11 mouse cellular contexts compared by ENCODE assay signal in the genomic region with DNA sequence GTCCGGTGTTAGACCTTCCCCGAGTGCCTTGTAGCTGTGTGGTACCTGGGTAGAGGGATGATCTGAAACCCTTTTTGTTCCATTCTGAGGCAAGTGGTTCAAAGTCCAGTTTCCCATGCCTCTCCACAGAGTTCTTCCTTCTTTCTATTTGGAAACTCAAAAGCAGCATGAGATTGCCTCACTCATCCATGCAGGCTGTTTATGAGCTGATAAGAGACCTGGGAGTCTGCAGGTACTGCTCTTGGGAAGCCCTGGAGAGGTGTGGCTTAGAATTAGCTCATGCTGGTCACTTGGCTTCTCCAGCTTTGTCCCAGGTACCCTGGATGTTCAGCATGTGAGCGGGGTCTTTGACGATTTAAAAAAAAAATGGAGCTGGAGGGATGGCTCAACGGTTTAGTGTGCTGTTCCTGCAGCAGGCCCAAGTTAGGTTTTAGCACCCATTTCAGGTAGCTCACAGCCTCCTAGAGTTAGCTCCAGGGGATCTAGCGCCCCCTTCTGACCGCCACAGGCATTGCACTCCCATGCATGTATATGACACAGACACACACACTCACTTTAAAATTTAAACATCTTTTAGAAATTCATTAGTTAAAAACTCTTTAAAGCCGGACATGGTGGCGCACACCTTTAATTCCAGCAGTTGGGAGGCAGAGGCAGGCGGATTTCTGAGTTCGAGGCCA.
DNase-seq lines count a peak whose midpoint lies in the region; ATAC-seq and TF ChIP-seq lines count a peak whose summit lies in the region.
"Had no signal": no experiment of that assay in that cellular context is flagged by ENCODE, and none has a peak within 500 bp of the region (broad histone marks: within the 10 kb centered on the region; RNA-seq: fewer than 3 reads in every experiment).

No protein-coding gene starts in this region.

- no peak for ATAC-seq in lung, postnatal 0 days
- ATAC-seq in common myeloid progenitor, adult 5-6 weeks (replicated peaks; ENCODE audit: low read depth, poor library complexity, severe bottlenecking), result 0 out of 2 replicates have a peak, but pooled peaks have one; percentile 45
- ATAC-seq in inflammation-experienced regulatory T-cells, adult 6 months, result no peak

- DNase-seq in heart, adult 2 months, result no peak
- DNase-seq in heart, postnatal 10 days, result no peak
- no peak for DNase-seq in lung, postnatal 0 days (ENCODE audit: low spot score)
- DNase-seq in lung, postnatal 14 days, result no peak
- DNase-seq in testis, postnatal 10 days (ENCODE audit: low spot score), result peak; percentile 52
- DNase-seq in embryo, embryonic 10.5 days (ENCODE audit: low spot score), result no peak
- DNase-seq: cerebellum, postnatal 25 days had no signal

- no peaks in the 10 kb centered on the region for H3K4me1 ChIP-seq in heart, adult 2 months (ENCODE audit: control insufficient read depth, insufficient read depth, low read length)
- peaks cover 5% of the 10 kb centered on the region; the same call in 1 of the 2 replicates for H3K4me1 ChIP-seq in lung, postnatal 0 days (ENCODE audit: insufficient read depth, low read depth, low read length)

- no peak for TF ChIP-seq EP300 in heart, adult 2 months (IDR thresholded peaks at IDR 0.05; ENCODE audit: insufficient read depth, low read depth, low read length)
- no peak for TF ChIP-seq EP300 in lung, postnatal 0 days (IDR thresholded peaks at IDR 0.05)

- H3K9ac ChIP-seq in heart, adult 2 months (ENCODE audit: low read depth, low read length), result no peak overlapping the region
- H3K9ac ChIP-seq in lung, postnatal 0 days (replicated peaks; ENCODE audit: low read depth), result no peak overlapping the region
- H3K9ac ChIP-seq: hindbrain, embryonic 14.5 days had no signal

- no peak overlapping the region for H3K4me2 ChIP-seq in lung, postnatal 0 days (replicated peaks; ENCODE audit: low read depth, low read length)
- H3K4me2 ChIP-seq: hindbrain, embryonic 14.5 days had no signal

- no peak overlapping the region for H3K4me3 ChIP-seq in heart, adult 2 months
- H3K4me3 ChIP-seq in lung, postnatal 0 days (ENCODE audit: low read depth, low read length), result no peak overlapping the region
- H3K4me3 ChIP-seq: myocyte had no signal

- no peaks in the 10 kb centered on the region for H3K27me3 ChIP-seq in heart, adult 2 months (ENCODE audit: control insufficient read depth, insufficient read depth, low read length)
- no peaks in the 10 kb centered on the region for H3K27me3 ChIP-seq in lung, postnatal 0 days (replicated peaks; ENCODE audit: insufficient read depth, low read length)

- H3K27ac ChIP-seq in heart, adult 2 months, result no peak overlapping the region
- no peak overlapping the region for H3K27ac ChIP-seq in lung, postnatal 0 days (ENCODE audit: low read length)
- H3K27ac ChIP-seq: hindbrain, embryonic 14.5 days had no signal

- H3K9me3 ChIP-seq in lung, postnatal 0 days (ENCODE audit: low read length), result no peaks in the 10 kb centered on the region

- 79% methylated on average over 11 of the region's 11 CpGs for WGBS in heart, adult 2 months
- WGBS in lung, postnatal 0 days, result 68% methylated on average over 11 of the region's 11 CpGs

- intact Hi-C loops in heart, adult 2 months (cut with DNase I), result loop anchor here (5.0 kb wide), 1 partner anchor 94 kb away; no protein-coding TSS in a partner anchor
- intact Hi-C loops in heart, postnatal 10 days (cut with DNase I), result no loop called here

- no peaks in the 10 kb centered on the region for H3K36me3 ChIP-seq in heart, adult 2 months (ENCODE audit: control insufficient read depth, insufficient read depth, low read length)
- H3K36me3 ChIP-seq in lung, postnatal 0 days (ENCODE audit: insufficient read depth, low read length), result no peaks in the 10 kb centered on the region

- TF ChIP-seq POLR2A in heart, adult 2 months (IDR thresholded peaks at IDR 0.05; ENCODE audit: insufficient read depth, low read depth, low read length), result no peak

- peak; percentile 38 for TF ChIP-seq CTCF in heart, adult 2 months (IDR thresholded peaks at IDR 0.05)
- TF ChIP-seq CTCF in lung, postnatal 0 days (IDR thresholded peaks at IDR 0.05), result peak; percentile 39

- H3K79me2 ChIP-seq in heart, adult 2 months (replicated peaks; ENCODE audit: control insufficient read depth, insufficient read depth, low read length), result no peaks in the 10 kb centered on the region
